8 mouse cellular contexts compared by ENCODE assay signal in the genomic region with DNA sequence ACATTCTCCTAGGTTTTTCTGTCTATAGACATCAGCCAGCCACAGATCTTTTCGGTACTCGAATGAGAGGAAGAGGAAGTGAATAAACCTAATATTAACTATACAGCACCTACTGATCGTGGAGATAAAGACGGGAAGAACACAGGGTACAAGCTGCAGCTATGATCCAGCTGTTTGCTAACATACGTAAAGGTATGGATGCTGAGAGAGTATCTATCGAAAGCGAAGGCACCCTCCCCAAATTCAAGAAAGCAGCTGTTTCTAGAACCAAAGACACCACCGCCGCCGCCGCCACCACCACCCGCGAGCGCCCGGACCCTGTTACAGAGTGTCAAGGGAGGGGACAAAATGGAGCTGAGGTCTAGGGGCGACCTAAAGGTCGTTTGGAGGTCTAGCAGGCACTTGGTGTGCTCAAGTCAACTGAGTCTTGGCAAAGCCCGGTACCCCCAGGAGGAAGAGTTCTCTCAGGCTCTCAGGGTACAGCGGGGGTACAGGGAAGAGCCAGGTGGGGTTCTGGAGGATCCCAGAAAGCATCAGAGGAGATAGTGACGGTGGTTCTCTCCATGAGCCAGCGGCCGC. TPM values are rescaled to one million over a fixed set of nuclear protein-coding genes. Genes with fewer than 3 reads are reported as not detected.
DNase-seq lines count a peak whose midpoint lies in the region; ATAC-seq and TF ChIP-seq lines count a peak whose summit lies in the region.

No protein-coding gene starts in this region.

- no peak for TF ChIP-seq EP300 in ES-Bruce4 (IDR thresholded peaks at IDR 0.05; ENCODE audit: insufficient read depth, low read depth, low read length)

- H3K9me3 ChIP-seq in ES-Bruce4 (replicated peaks; ENCODE audit: control insufficient read depth, insufficient read depth, low read length, poor library complexity, severe bottlenecking), result no peaks in the 10 kb centered on the region

- DNase-seq in adrenal gland, postnatal 14 days, result peak; percentile 26
- DNase-seq in adrenal gland, adult 8-10 months, result no peak
- DNase-seq in embryo, embryonic 11 days, result peak; percentile 26
- DNase-seq in heart, postnatal 10 days, result peak; percentile 13 to 34
- peak; percentile 9 to 15 for DNase-seq in left cerebral cortex, postnatal 25 days (ENCODE audit: low spot score in 2 of 2)
- DNase-seq in spleen, postnatal 14 days (ENCODE audit: low spot score in 2 of 2), result peak; percentile 8 to 17

- intact Hi-C loops in heart, postnatal 10 days (cut with DNase I), result no loop called here
- intact Hi-C loops in left cerebral cortex, postnatal 25 days (cut with DNase I), result loop anchor here (5.0 kb wide), 2 partner anchors 93 to 293 kb away; a partner anchor contains a TSS

- peaks cover 2% of the 10 kb centered on the region for H3K4me1 ChIP-seq in ES-Bruce4 (ENCODE audit: control insufficient read depth, insufficient read depth, low read length)

- TF ChIP-seq CTCF in ES-Bruce4 (IDR thresholded peaks at IDR 0.05; ENCODE audit: low read depth, low read length), result no peak

- H3K27me3 ChIP-seq in ES-Bruce4 (ENCODE audit: control insufficient read depth, insufficient read depth, low read length, poor library complexity, severe bottlenecking), result no peaks in the 10 kb centered on the region

- TF ChIP-seq POLR2A in ES-Bruce4 (IDR thresholded peaks at IDR 0.05; ENCODE audit: insufficient read depth, low read length), result no peak

- ATAC-seq in megakaryocyte progenitor cell, adult 5-6 weeks (replicated peaks; ENCODE audit: poor library complexity), result 0 out of 2 replicates have a peak, but pooled peaks have one; percentile 10

- H3K36me3 ChIP-seq in ES-Bruce4 (ENCODE audit: control insufficient read depth, insufficient read depth, low read length, poor library complexity, severe bottlenecking), result no peaks in the 10 kb centered on the region

- no peak overlapping the region for H3K27ac ChIP-seq in ES-Bruce4 (ENCODE audit: insufficient read depth, low read length)

- H3K9ac ChIP-seq in ES-Bruce4 (ENCODE audit: low read depth, poor library complexity, severe bottlenecking), result peak overlapping the region; percentile 75

- H3K4me3 ChIP-seq in ES-Bruce4 (ENCODE audit: low read depth, low read length), result peak overlapping the region; percentile 80

RNA-seq across cellular contexts. Expression of a gene that starts 0.7 kb away (rescaled TPM):
- total RNA-seq in adrenal gland, postnatal 14 days (2021), result 192 and 227 TPM in 2 replicates
- 100 to 1,000 TPM; 294 to 489 (median 395) TPM for total RNA-seq in adrenal gland, adult 8-10 months (2022)
- polyA plus RNA-seq in ES-Bruce4 (2011; ENCODE audit: insufficient read depth, insufficient read length, low read depth, missing spikeins), result 46.5 and 47.9 TPM in 2 replicates
- 10 to 100 TPM; 15.6 to 16.0 TPM for total RNA-seq in heart, postnatal 10 days (2021)
- 10 to 100 TPM; 68.3 to 78.8 TPM for total RNA-seq in left cerebral cortex, postnatal 25 days (2021)
- total RNA-seq in megakaryocyte progenitor cell, adult 5-6 weeks (2015), result 34.5 TPM in 2 replicates
- 27.2 and 29.8 TPM in 2 replicates for total RNA-seq in megakaryocyte progenitor cell, adult 5-6 weeks (2017)
